Mouse (Mus musculus): ENCODE measurements at regions not wholly inside any gene's neighbourhood (a gene's known extent, or its start where the extent isn't known, plus 50 kb on each side); places are given as distances from the start of the nearest gene placed in this dataset.

GRCm38 (mm10) chr10:70741909-70742308 lies 86.1 kb upstream of the Phyhipl start:
- TF ChIP-seq POLR2A (IDR thresholded peaks at IDR 0.05; ENCODE audit: borderline replicate concordance, extremely low read depth, insufficient read depth, insufficient read length, poor library complexity, severe bottlenecking) = no peak
- no peak for TF ChIP-seq CTCF (IDR thresholded peaks at IDR 0.05; ENCODE audit: borderline replicate concordance, extremely low read depth, insufficient read depth, insufficient read length)

Data from brain, embryonic 14.5 days (tissue).